Mouse (Mus musculus) left cerebral cortex, adult 2 months (tissue): ENCODE results near the gene D930020B18Rik. TPM values are rescaled to one million over a fixed set of nuclear protein-coding genes. Genes with fewer than 3 reads are reported as not detected.

ENCODE experiments used
- DNase-seq, 2 experiments: peaks; one replicate each; pipeline ENCODE4 v3.0.0; 2021 to 2022; ENCODE audit warnings: low spot score in 2 of 2, mixed read lengths in 1 of 2; ENCODE audit errors: extremely low spot score in 1 of 2
- H3K27ac ChIP-seq: fragments of 200-600 bp; 2 replicates; pipeline ENCODE4 v1.8.1; 2022
- H3K4me3 ChIP-seq: fragments of 200-600 bp; 2 replicates; pipeline ENCODE4 v1.8.1; 2022
- CTCF ChIP-seq: fragments of 200-600 bp; IDR thresholded peaks from 2 replicates; pipeline ENCODE4 v1.8.1; 2022; ENCODE audit warnings: antibody characterized with exemption, mild to moderate bottlenecking, moderate library complexity
- intact Hi-C: fragments of 180-260 bp; cut with DNase I; formaldehyde crosslinking; loops from one replicate; pipeline ENCODE4 v1.15.1; 2025
- total RNA-seq, 2 experiments: library from RNA; stranded (reverse); gene quantifications; 2 replicates each; pipeline ENCODE4 v1.2.3; 2021

Gene D930020B18Rik
- total RNA-seq, 2 experiments from 2014 or later: 0.42 TPM; not detected in 1

GRCm38 (mm10) chr10:121686153-121686660 is 44.8 kb downstream of the D930020B18Rik start:
- TF ChIP-seq CTCF: peak; percentile 61
- H3K27ac ChIP-seq: no peak overlapping the region
- no peak for DNase-seq
- no peak overlapping the region for H3K4me3 ChIP-seq
- intact Hi-C loops: loop anchor here (5.0 kb wide), 1 partner anchor 44 kb away; the partner anchor contains the start of gene D930020B18Rik

GRCm38 (mm10) chr10:121687511-121687910 is 46.1 kb downstream of the D930020B18Rik start:
- Histone ChIP-seq H3K4me3 (no peak overlapping the region), H3K27ac (no peak overlapping the region)
- DNase-seq: no peak
- TF ChIP-seq CTCF: peak; percentile 14
- intact Hi-C loops: loop anchor here (5.0 kb wide), 1 partner anchor 45 kb away; the partner anchor contains the start of gene D930020B18Rik

- peak; percentile 62 to 73 for DNase-seq
- intact Hi-C loops: loop anchor here (2.0 to 5.0 kb wide), 2 partner anchors 47 to 357 kb away; partner anchors contain the start of genes D930020B18Rik and Srgap1
- Histone ChIP-seq H3K4me3 (no peak overlapping the region), H3K27ac (no peak overlapping the region)
- TF ChIP-seq CTCF: peak; percentile 78
Observed at GRCm38 (mm10) chr10:121689591-121690314, 48.4 kb downstream of the D930020B18Rik start.

- peak overlapping the region; percentile 26 for H3K4me3 ChIP-seq
- no peak for DNase-seq
- no peak overlapping the region for H3K27ac ChIP-seq
- TF ChIP-seq CTCF: no peak
- intact Hi-C loops: no loop called here
Observed at GRCm38 (mm10) chr10:121692944-121693579, 51.7 kb downstream of the D930020B18Rik start.

GRCm38 (mm10) chr10:121694567-121694966 is 53.2 kb downstream of the D930020B18Rik start:
- no peak overlapping the region for H3K27ac ChIP-seq
- TF ChIP-seq CTCF: no peak
- no peak for DNase-seq
- no peak overlapping the region for H3K4me3 ChIP-seq
- intact Hi-C loops: no loop called here

GRCm38 (mm10) chr10:121701296-121702248 is 60.2 kb downstream of the D930020B18Rik start:
- peak; percentile 32 to 43 for DNase-seq
- Histone ChIP-seq H3K4me3 (no peak overlapping the region), H3K27ac (no peak overlapping the region)
- intact Hi-C loops: loop anchor here (1.0 kb wide), 1 partner anchor 351 kb away; no protein-coding TSS in a partner anchor
- peak; percentile 70 for TF ChIP-seq CTCF

GRCm38 (mm10) chr10:121703619-121704018 is 62.2 kb downstream of the D930020B18Rik start:
- no peak overlapping the region for H3K4me3 ChIP-seq
- no peak for DNase-seq
- no peak overlapping the region for H3K27ac ChIP-seq
- TF ChIP-seq CTCF: no peak
- intact Hi-C loops: no loop called here

GRCm38 (mm10) chr10:121704871-121705270 is 63.5 kb downstream of the D930020B18Rik start:
- no peak for TF ChIP-seq CTCF
- intact Hi-C loops: no loop called here
- H3K27ac ChIP-seq: no peak overlapping the region
- no peak for DNase-seq
- no peak overlapping the region for H3K4me3 ChIP-seq

GRCm38 (mm10) chr10:121705399-121706163 is 64.2 kb downstream of the D930020B18Rik start:
- DNase-seq: no peak
- TF ChIP-seq CTCF: no peak
- Histone ChIP-seq H3K4me3 (no peak overlapping the region), H3K27ac (no peak overlapping the region)
- intact Hi-C loops: no loop called here

- Histone ChIP-seq H3K4me3 (no peak overlapping the region), H3K27ac (no peak overlapping the region)
- intact Hi-C loops: no loop called here
- TF ChIP-seq CTCF: no peak
- DNase-seq: no peak
Observed at GRCm38 (mm10) chr10:121716862-121717261, 75.5 kb downstream of the D930020B18Rik start.
